Mouse (Mus musculus) forebrain, postnatal 0 days (tissue): ENCODE results near the gene Fez2. TPM values are rescaled to one million over a fixed set of nuclear protein-coding genes. Genes with fewer than 3 reads are reported as not detected.

Source experiments
- ATAC-seq: fragments of 200-750 bp; cut with Nextera tagmentation; 2 replicates; pipeline ENCODE4 v1.8.0; 2017; ENCODE audit warnings: mild to moderate bottlenecking, moderate library complexity
- DNase-seq: peaks from one replicate; pipeline ENCODE4 v3.0.0-alpha.2; 2015
- H3K27ac ChIP-seq: fragments of 300-500 bp; sonication (generic); 2 replicates; pipeline ENCODE4 v1.5.1; 2014; ENCODE audit warnings: low read depth, mild to moderate bottlenecking, antibody characterized with exemption, low read length, moderate library complexity, mixed read lengths
- H3K27me3 ChIP-seq: fragments of 300-500 bp; sonication (generic); 2 replicates; pipeline ENCODE4 v1.6.1; 2014; ENCODE audit warnings: mild to moderate bottlenecking, low read length, mixed read lengths; ENCODE audit not compliant: insufficient read depth
- H3K36me3 ChIP-seq: fragments of 300-500 bp; sonication (generic); 2 replicates; pipeline ENCODE4 v1.6.1; 2014; ENCODE audit warnings: mild to moderate bottlenecking, moderate library complexity; ENCODE audit not compliant: insufficient read depth
- H3K4me1 ChIP-seq: fragments of 300-500 bp; sonication (generic); 2 replicates; pipeline ENCODE4 v1.6.1; 2014; ENCODE audit warnings: antibody characterized with exemption; ENCODE audit not compliant: insufficient read depth
- H3K4me2 ChIP-seq: fragments of 300-500 bp; sonication (generic); 2 replicates; pipeline ENCODE4 v1.6.1; 2014; ENCODE audit warnings: low read depth, mild to moderate bottlenecking, moderate library complexity
- H3K4me3 ChIP-seq: fragments of 300-500 bp; sonication (generic); 2 replicates; pipeline ENCODE4 v1.5.1; 2014; ENCODE audit warnings: low read depth, low read length, mixed read lengths
- H3K9ac ChIP-seq: fragments of 300-500 bp; sonication (generic); 2 replicates; pipeline ENCODE4 v1.6.1; 2014; ENCODE audit warnings: mild to moderate bottlenecking
- H3K9me3 ChIP-seq: fragments of 300-500 bp; sonication (generic); 2 replicates; pipeline ENCODE4 v1.6.1; 2016; ENCODE audit warnings: low read length
- CTCF ChIP-seq: sonication (generic); IDR thresholded peaks from 2 replicates; pipeline ENCODE4 v1.5.1; 2016; ENCODE audit warnings: antibody characterized with exemption, control low read depth, low read depth
- WGBS: fragments of 180-500 bp; shearing (Covaris S2); extraction: QIAGEN DNeasy Blood & Tissue Kit; methylation state at CpG from one replicate; pipeline ENCODE4 v1.1.7; 2014; 5-methylcytosine and 5-hydroxymethylcytosine counted together
- polyA plus RNA-seq: library from polyadenylated mRNA; unstranded; fragments of >200 nt; fragmentation: Nextera tagmentation; extraction: Ambion mirVana; gene quantifications from 2 replicates; pipeline ENCODE4 v1.2.1, GENCODE M21; 2015
- total RNA-seq: library from RNA; depleted of rRNA; stranded (reverse); fragments of >200 nt; gene quantifications from 2 replicates; pipeline ENCODE4 v1.2.3, GENCODE M21; 2014

The Fez2 gene
- total and polyA plus RNA-seq, 2 experiments from 2014 or later = 57.9 to 65.9 TPM

DNA sequence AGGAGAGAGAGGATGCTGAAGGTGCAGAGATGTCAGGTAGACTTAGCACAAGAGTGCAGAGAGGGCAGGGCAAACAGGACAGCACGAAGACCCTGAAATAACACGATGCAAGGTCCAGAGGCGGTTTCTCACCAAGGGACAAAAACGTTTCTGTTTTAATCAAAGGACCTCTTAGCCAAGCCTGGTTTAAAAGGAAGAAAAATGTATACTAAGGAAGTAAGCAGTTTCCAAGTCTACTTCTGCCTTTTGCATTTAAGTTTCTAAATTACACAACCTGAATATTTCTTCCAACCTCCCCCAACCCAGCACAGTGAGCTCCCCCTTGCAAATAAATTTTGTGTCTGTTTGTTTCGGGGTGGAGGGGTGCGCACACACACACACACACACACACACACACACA lies 44.8 kb downstream of the Fez2 start:
- H3K4me3 ChIP-seq = no peak overlapping the region
- no peak overlapping the region for H3K4me2 ChIP-seq
- DNase-seq = no peak
- H3K36me3 ChIP-seq = peaks cover 18% of the 10 kb centered on the region; the same call in 1 of the 2 replicates
- H3K9me3 ChIP-seq = no peaks in the 10 kb centered on the region
- 95% methylated on average over 6 of the region's 6 CpGs for WGBS
- no peak overlapping the region for H3K27ac ChIP-seq
- ATAC-seq = no peak
- H3K27me3 ChIP-seq = no peaks in the 10 kb centered on the region
- H3K9ac ChIP-seq = no peak overlapping the region
- no peaks in the 10 kb centered on the region for H3K4me1 ChIP-seq
- TF ChIP-seq CTCF = no peak

DNA sequence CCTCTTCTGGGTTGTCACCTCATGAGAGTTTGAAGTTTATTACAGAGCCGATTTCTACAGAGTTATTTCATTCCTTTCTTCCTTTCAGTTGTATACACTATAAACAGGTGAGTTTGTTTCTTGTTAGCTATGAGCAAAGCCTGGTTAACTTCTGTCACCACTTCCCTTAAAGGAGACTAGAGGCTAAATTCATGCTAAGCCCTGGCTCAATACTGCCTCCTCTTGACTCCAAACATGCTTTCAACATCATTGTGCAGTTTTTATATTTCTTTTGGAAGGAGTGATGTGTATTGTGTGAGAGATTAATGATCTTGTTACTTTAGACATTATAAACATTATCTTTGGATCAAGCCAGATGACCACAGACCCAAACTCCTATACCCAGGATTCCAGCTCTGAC lies 47.5 kb downstream of the Fez2 start:
- Histone ChIP-seq H3K36me3 (0 out of 2 replicates have a peak, but pooled peaks cover 18% of the 10 kb centered on the region), H3K27ac (no peak overlapping the region), H3K9ac (no peak overlapping the region), H3K4me3 (no peak overlapping the region), H3K9me3 (0 out of 2 replicates have a peak, but pooled peaks cover 3% of the 10 kb centered on the region), H3K27me3 (no peaks in the 10 kb centered on the region), H3K4me2 (no peak overlapping the region), H3K4me1 (no peaks in the 10 kb centered on the region)
- peak; percentile 52 for TF ChIP-seq CTCF
- ATAC-seq = no peak
- 100% methylated on average over 1 of the region's 1 CpGs for WGBS
- DNase-seq = no peak

DNA sequence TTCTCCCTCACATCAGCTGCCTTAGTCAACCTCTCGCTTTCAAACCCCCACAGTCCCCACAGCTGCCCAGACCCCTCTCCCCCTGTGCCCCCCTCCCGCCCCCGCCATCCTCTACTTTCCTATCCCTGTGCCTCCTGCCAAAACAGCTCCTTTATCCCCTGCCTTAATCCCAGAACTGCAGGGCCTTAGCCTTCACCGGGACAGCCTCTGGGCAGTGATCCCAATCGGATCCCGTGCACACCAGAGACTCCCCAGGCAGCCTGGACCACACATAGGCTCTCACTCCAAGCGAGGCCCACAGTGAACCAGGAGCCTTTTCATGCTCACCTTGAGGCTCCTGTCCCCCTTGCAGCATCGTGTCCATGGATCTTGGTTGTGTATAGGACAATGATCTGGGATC lies 49.5 kb downstream of the Fez2 start:
- Histone ChIP-seq H3K4me2 (no peak overlapping the region), H3K9ac (no peak overlapping the region), H3K4me1 (no peaks in the 10 kb centered on the region), H3K27ac (no peak overlapping the region), H3K9me3 (0 out of 2 replicates have a peak, but pooled peaks cover 3% of the 10 kb centered on the region), H3K4me3 (no peak overlapping the region), H3K27me3 (no peaks in the 10 kb centered on the region), H3K36me3 (0 out of 2 replicates have a peak, but pooled peaks cover 17% of the 10 kb centered on the region)
- no peak for TF ChIP-seq CTCF
- WGBS = 44% methylated on average over 8 of the region's 8 CpGs
- DNase-seq (no peak), ATAC-seq (peak; percentile 75)

DNA sequence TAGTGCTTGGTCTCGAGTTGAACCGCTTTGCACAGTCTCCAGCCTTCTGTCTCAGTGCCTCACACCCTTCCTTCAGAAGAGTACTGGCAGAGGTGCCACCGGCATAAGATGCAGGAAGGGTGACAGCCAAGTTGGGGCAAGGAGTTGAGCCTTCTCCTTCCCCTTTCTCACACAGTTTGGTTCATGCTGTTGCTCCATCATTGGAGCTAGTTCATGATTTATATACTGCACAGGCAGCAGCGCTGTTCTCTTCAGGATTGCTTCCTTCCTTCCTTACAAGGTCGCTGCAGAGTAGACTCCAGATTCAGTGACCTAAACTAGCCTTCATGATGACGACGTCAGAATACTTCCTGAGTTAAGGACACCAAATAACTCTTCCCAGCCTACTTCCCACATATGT lies 51.9 kb downstream of the Fez2 start:
- TF ChIP-seq CTCF = no peak
- no peak overlapping the region for H3K27ac ChIP-seq
- 89% methylated on average over 7 of the region's 7 CpGs for WGBS

DNA sequence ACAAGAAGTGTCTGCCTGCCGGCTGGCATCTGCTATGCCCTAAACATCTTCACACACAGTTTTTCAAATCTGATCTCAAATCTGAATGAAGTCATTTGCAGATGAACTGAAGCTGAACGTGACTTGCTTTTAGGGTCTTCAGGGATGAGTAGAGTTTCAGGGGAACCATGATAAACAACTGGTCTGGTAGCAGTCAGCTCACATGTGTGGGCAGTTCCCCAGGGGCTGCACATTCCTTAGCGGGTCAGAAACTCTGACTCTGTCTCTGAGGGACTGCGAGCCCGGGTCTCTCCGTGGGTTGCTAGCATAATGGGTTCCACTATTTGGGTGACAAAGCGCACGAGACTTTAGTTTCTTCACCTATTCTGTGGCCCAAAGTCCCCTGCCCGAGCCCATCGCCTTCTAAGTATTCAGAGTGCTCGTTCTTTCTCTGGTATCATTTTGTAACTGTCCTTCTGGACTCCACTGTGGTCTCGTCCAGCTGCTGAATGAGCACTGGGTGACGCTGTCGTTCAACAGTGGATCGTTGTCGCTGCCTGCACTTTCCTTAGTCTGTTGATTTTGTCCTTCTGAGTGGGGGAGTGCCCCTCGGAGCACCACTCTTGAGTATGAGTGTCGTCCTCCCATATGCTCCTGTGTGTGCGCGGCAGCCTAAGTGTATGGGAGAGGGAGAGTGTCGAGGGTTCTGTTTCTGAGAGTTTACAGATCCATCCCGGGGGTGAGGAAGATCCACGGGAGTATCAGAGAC lies 53.2 kb downstream of the Fez2 start:
- no peaks in the 10 kb centered on the region for H3K4me1 ChIP-seq
- WGBS = 91% methylated on average over 23 of the region's 23 CpGs
- no peak overlapping the region for H3K9ac ChIP-seq
- 0 out of 2 replicates have a peak, but pooled peaks cover 3% of the 10 kb centered on the region for H3K9me3 ChIP-seq
- no peak overlapping the region for H3K27ac ChIP-seq
- no peak overlapping the region for H3K4me2 ChIP-seq
- DNase-seq = no peak
- no peak overlapping the region for H3K4me3 ChIP-seq
- no peaks in the 10 kb centered on the region for H3K27me3 ChIP-seq
- H3K36me3 ChIP-seq = 0 out of 2 replicates have a peak, but pooled peaks cover 16% of the 10 kb centered on the region
- no peak for TF ChIP-seq CTCF
- ATAC-seq = no peak

More for the DNA sequence above, 51.9 kb downstream of the Fez2 start:
- Histone ChIP-seq H3K36me3 (0 out of 2 replicates have a peak, but pooled peaks cover 17% of the 10 kb centered on the region), H3K9me3 (0 out of 2 replicates have a peak, but pooled peaks cover 3% of the 10 kb centered on the region), H3K27me3 (no peaks in the 10 kb centered on the region), H3K4me1 (no peaks in the 10 kb centered on the region), H3K9ac (no peak overlapping the region), H3K4me3 (no peak overlapping the region), H3K4me2 (no peak overlapping the region)
- ATAC-seq (no peak), DNase-seq (no peak)

DNA sequence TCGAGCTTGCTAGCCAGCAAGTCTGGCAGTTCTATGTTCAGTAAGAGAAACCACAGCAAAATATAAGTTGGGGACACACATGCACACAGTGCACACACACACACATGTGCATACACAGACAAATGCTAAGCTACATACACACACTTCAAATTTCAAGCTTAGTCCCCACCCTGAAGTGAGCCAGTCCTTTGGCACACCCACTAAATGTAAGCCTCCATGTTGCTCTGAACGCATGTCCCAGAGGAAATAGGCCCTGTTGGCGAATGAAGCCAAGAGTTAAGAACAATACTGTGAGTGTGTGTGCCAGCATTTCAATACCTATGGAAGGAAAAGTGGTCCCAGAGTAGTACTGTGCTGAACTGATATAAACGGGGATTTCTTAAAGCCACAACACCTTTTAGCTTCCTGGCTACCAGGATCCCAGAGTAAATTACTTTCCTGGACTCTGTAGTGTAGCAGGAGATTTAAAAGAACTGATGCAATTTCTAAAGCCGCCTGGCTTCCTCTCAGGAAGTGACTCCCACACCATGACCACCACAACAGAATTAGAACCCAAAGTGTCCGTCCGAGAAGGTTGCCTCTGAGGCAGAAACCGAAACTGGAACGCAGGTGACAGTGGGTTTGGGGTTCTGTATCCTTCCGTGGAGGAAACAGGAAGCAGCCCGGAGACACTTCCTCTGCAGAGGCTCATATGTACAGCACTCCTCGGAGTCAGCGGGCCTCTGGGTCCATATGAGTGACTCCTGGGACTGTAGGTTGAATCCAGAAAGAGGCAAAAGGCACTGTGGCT lies 55.8 kb downstream of the Fez2 start:
- Histone ChIP-seq H3K36me3 (0 out of 2 replicates have a peak, but pooled peaks cover 5% of the 10 kb centered on the region), H3K4me1 (peaks cover 5% of the 10 kb centered on the region; the same call in 1 of the 2 replicates), H3K4me2 (no peak overlapping the region), H3K4me3 (no peak overlapping the region), H3K27me3 (no peaks in the 10 kb centered on the region), H3K9me3 (no peaks in the 10 kb centered on the region), H3K27ac (no peak overlapping the region), H3K9ac (no peak overlapping the region)
- no peak for TF ChIP-seq CTCF
- DNase-seq = no peak
- no peak for ATAC-seq
- WGBS = 83% methylated on average over 13 of the region's 13 CpGs
